Mouse (Mus musculus) spleen, adult 18-20 months (tissue): ENCODE measurements at regions not wholly inside any gene's neighbourhood (a gene's known extent, or its start where the extent isn't known, plus 50 kb on each side); places are given as distances from the start of the nearest gene placed in this dataset.

ENCODE experiments used
- DNase-seq, 2 experiments: peaks; one replicate each; pipeline ENCODE4 v3.0.0; 2022; ENCODE audit warnings: mixed read lengths in 2 of 2

GRCm38 (mm10) chr2:79136619-79137458 is 118.4 kb upstream of the Itga4 start:
- no peak for DNase-seq

GRCm38 (mm10) chr2:79137694-79138171 is 117.5 kb upstream of the Itga4 start:
- no peak for DNase-seq

GRCm38 (mm10) chr2:79138368-79139109 is 116.7 kb upstream of the Itga4 start:
- DNase-seq, result no peak

GRCm38 (mm10) chr2:79141961-79142360 is 113.3 kb upstream of the Itga4 start:
- DNase-seq, result no peak

GRCm38 (mm10) chr2:79143196-79143595 is 112.0 kb upstream of the Itga4 start:
- no peak for DNase-seq

- no peak for DNase-seq
These were observed 109.3 kb upstream of the Itga4 start for GRCm38 (mm10) chr2:79145897-79146296.

- DNase-seq, result no peak
These were observed 108.7 kb upstream of the Itga4 start for GRCm38 (mm10) chr2:79146563-79146962.

- DNase-seq, result no peak
These were observed 106.1 kb upstream of the Itga4 start for GRCm38 (mm10) chr2:79149012-79149698.

- no peak for DNase-seq
These were observed 103.6 kb upstream of the Itga4 start for GRCm38 (mm10) chr2:79151610-79152009.

GRCm38 (mm10) chr2:79152031-79152694 is 103.1 kb upstream of the Itga4 start:
- DNase-seq, result no peak

- DNase-seq, result no peak
These were observed 102.5 kb upstream of the Itga4 start for GRCm38 (mm10) chr2:79152695-79153057.

GRCm38 (mm10) chr2:79153070-79153469 is 102.2 kb upstream of the Itga4 start:
- DNase-seq, result no peak

- no peak for DNase-seq
These were observed 96.7 kb upstream of the Itga4 start for GRCm38 (mm10) chr2:79158450-79159055.

- DNase-seq, result no peak
These were observed 95.9 kb upstream of the Itga4 start for GRCm38 (mm10) chr2:79159336-79159735.

- DNase-seq, result no peak
These were observed 82.0 kb upstream of the Itga4 start for GRCm38 (mm10) chr2:79172967-79173919.

GRCm38 (mm10) chr2:79174282-79174681 is 80.9 kb upstream of the Itga4 start:
- DNase-seq, result no peak

- peak; percentile 7 to 30 for DNase-seq
These were observed 74.4 kb upstream of the Itga4 start for GRCm38 (mm10) chr2:79180782-79181181.

GRCm38 (mm10) chr2:79183034-79183630 is 72.1 kb upstream of the Itga4 start:
- DNase-seq, result no peak

- no peak for DNase-seq
These were observed 69.8 kb upstream of the Itga4 start for GRCm38 (mm10) chr2:79185234-79186101.

GRCm38 (mm10) chr2:79186878-79187277 is 68.3 kb upstream of the Itga4 start:
- no peak for DNase-seq
